Mouse (Mus musculus) myocyte (in vitro differentiated cells): Measurements from ENCODE around the gene Odf4.

Source experiments
- MAX ChIP-seq: IDR thresholded peaks from one replicate; pipeline ENCODE4 v1.6.1; 2011; ENCODE audit warnings: low read depth, mild to moderate bottlenecking, control low read depth
- MYOG ChIP-seq, 3 experiments: IDR thresholded peaks; one replicate each; pipeline ENCODE4 v1.6.1; 2011; ENCODE audit warnings: control low read depth in 2 of 3, low read depth in 2 of 3, mild to moderate bottlenecking in 2 of 3; ENCODE audit not compliant: insufficient read length in 2 of 3, control insufficient read depth in 1 of 3, insufficient read depth in 1 of 3
- POLR2A ChIP-seq: IDR thresholded peaks from one replicate; pipeline ENCODE4 v1.6.1; 2011; ENCODE audit warnings: low read depth, mild to moderate bottlenecking, control low read depth, moderate library complexity; ENCODE audit not compliant: insufficient read length
- POLR2AphosphoS2 ChIP-seq: IDR thresholded peaks from one replicate; pipeline ENCODE4 v1.6.1; 2011; ENCODE audit warnings: low read depth, control low read depth; ENCODE audit not compliant: insufficient read length
- SRF ChIP-seq: IDR thresholded peaks from one replicate; pipeline ENCODE4 v1.6.1; 2011; ENCODE audit warnings: low read depth; ENCODE audit not compliant: control insufficient read depth, insufficient read length

- no peak for TF ChIP-seq POLR2AphosphoS2
- TF ChIP-seq SRF = no peak
- TF ChIP-seq MAX = no peak
- no peak for TF ChIP-seq POLR2A
- TF ChIP-seq MYOG (IDR thresholded peaks at IDR 0.05; ENCODE audit: control insufficient read depth in 1 of 3, insufficient read depth in 1 of 3, insufficient read length in 2 of 3, low read depth in 2 of 3) = no peak
These were observed 28.6 kb upstream of the Odf4 start for GRCm38 (mm10) chr11:68955473-68955872.
